In the genomic region with DNA sequence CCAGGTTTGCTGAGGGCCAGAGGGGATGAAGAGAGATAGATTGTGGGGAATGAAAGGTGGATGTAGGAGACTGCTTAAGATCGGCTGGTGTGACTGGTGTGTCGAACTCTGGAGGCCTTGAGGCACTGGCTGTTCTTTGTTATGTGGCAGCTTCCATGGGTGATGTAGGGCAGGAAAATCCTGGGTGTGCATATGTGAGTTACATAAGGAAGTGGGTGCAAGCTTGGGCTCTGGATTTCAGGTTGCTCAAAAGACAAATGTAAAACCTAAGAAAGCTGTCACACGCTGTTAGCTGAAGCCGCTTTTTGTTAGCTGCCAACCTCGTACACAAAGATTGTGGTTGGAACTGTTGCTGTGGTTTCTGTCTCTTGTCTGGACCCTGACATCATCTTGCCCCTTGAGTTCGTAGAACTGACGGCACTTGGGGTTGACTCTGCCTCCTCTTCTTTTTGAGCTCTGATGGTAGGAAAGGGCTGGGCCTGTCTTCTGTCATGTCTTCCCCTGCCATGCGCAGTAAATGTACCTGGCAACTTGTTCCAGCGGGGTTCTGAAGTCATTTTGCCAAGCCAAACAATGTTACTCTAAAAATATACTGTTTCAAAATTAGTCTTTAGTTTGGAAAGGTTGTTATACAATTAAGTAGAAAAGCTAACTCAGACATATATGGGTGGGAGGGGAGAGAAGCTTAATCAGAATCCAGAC, we compare ENCODE assay signal across 16 mouse cellular contexts. TPM values are rescaled to one million over a fixed set of nuclear protein-coding genes. Genes with fewer than 3 reads are reported as not detected.
A peak's percentile ranks its signal among the peaks of the same experiment; 100 is the strongest.
DNase-seq lines count a peak whose midpoint lies in the region; ATAC-seq lines count a peak whose summit lies in the region.
"Had no signal": no experiment of that assay in that cellular context is flagged by ENCODE, and none has a peak within 500 bp of the region (broad histone marks: within the 10 kb centered on the region; RNA-seq: fewer than 3 reads in every experiment).

No protein-coding gene starts in this region.

- ATAC-seq in monocyte, adult 5-6 weeks (replicated peaks; ENCODE audit: insufficient number of reproducible peaks, low FRiP score, low TSS enrichment, poor library complexity, severe bottlenecking), result 0 out of 2 replicates have a peak, but pooled peaks have one; percentile 27
- ATAC-seq: forebrain, embryonic 14.5 days; lung, postnatal 0 days had no signal

- WGBS in heart, embryonic 10.5 days, result 73% methylated on average over 9 of the region's 9 CpGs
- 92% methylated on average over 9 of the region's 9 CpGs for WGBS in midbrain, embryonic 10.5 days

- H3K9me3 ChIP-seq in heart, embryonic 10.5 days, result no peaks in the 10 kb centered on the region
- H3K9me3 ChIP-seq in midbrain, embryonic 10.5 days (replicated peaks), result no peaks in the 10 kb centered on the region
- H3K9me3 ChIP-seq: kidney, embryonic 15.5 days; neural tube, embryonic 12.5 days had no signal

- 0 out of 2 replicates have a peak overlapping the region, but pooled peaks have one; percentile 13 for H3K27ac ChIP-seq in heart, embryonic 10.5 days
- H3K27ac ChIP-seq in midbrain, embryonic 10.5 days (replicated peaks), result no peak overlapping the region
- H3K27ac ChIP-seq: hindbrain, embryonic 14.5 days; neural tube, embryonic 12.5 days had no signal

- H3K4me1 ChIP-seq in heart, embryonic 10.5 days, result peaks cover 42% of the 10 kb centered on the region
- H3K4me1 ChIP-seq in midbrain, embryonic 10.5 days, result no peaks in the 10 kb centered on the region; the same call in 1 of the 2 replicates

- H3K27me3 ChIP-seq in heart, embryonic 10.5 days (ENCODE audit: insufficient read depth, poor library complexity, severe bottlenecking), result no peaks in the 10 kb centered on the region
- no peaks in the 10 kb centered on the region for H3K27me3 ChIP-seq in midbrain, embryonic 10.5 days (ENCODE audit: low read depth, poor library complexity, severe bottlenecking)
- H3K27me3 ChIP-seq: kidney, embryonic 15.5 days; neural tube, embryonic 12.5 days had no signal

- H3K36me3 ChIP-seq in heart, embryonic 10.5 days, result no peaks in the 10 kb centered on the region; the same call in 1 of the 2 replicates
- no peaks in the 10 kb centered on the region for H3K36me3 ChIP-seq in midbrain, embryonic 10.5 days
- H3K36me3 ChIP-seq: kidney, embryonic 15.5 days; neural tube, embryonic 12.5 days had no signal

- no peak overlapping the region for H3K4me3 ChIP-seq in heart, embryonic 10.5 days
- H3K4me3 ChIP-seq in midbrain, embryonic 10.5 days, result no peak overlapping the region
- H3K4me3 ChIP-seq: kidney, embryonic 15.5 days; neural tube, embryonic 12.5 days had no signal

- DNase-seq in heart, embryonic 10.5 days (ENCODE audit: low spot score), result no peak
- DNase-seq in heart, adult 9 months (ENCODE audit: low spot score in 2 of 2), result no peak
- peak; percentile 22 for DNase-seq in layer of hippocampus, adult 9-11 months
- no peak for DNase-seq in layer of hippocampus, adult 9-10 months (ENCODE audit: low spot score)
- DNase-seq in CD4-positive, CD25-positive, alpha-beta regulatory T cell, adult 2 months (ENCODE audit: low read depth, low spot score), result peak; percentile 52
- no peak for DNase-seq in midbrain, embryonic 10.5 days (ENCODE audit: low spot score)
- DNase-seq in cerebellum, adult 11 months, result no peak
- DNase-seq: B cell, adult 2 months; cerebellum, postnatal 10 days; gastrocnemius, postnatal 25 days had no signal

RNA-seq across cellular contexts. Expression of a gene that starts 39.6 kb away (rescaled TPM):
- polyA plus RNA-seq in heart, embryonic 10.5 days (2016; fragmentation: Nextera tagmentation; extraction: Ambion mirVana), result 40.5 and 43.1 TPM in 2 replicates
- total RNA-seq in monocyte, adult 5-6 weeks (2017), result 22.7 to 41.9 TPM (median 30.4 TPM) in 3 replicates
- polyA plus RNA-seq in midbrain, embryonic 10.5 days (2016; fragmentation: Nextera tagmentation; extraction: Ambion mirVana), result 44.2 and 48.2 TPM in 2 replicates

RNA-seq across cellular contexts. Expression of a gene that starts 57.2 kb away (rescaled TPM):
- 63.0 and 76.3 TPM in 2 replicates for polyA plus RNA-seq in heart, embryonic 10.5 days (2016; fragmentation: Nextera tagmentation; extraction: Ambion mirVana)
- 25.4 to 40.2 TPM (median 28.2 TPM) in 3 replicates for total RNA-seq in monocyte, adult 5-6 weeks (2017)
- polyA plus RNA-seq in midbrain, embryonic 10.5 days (2016; fragmentation: Nextera tagmentation; extraction: Ambion mirVana), result 97.4 and 106 TPM in 2 replicates

Comparison
In these comparisons a context has a peak if more than half of its experiments do, and no peak if none do; other contexts are left out.
1. DNase-seq: peak in layer of hippocampus, adult 9-11 months (single experiment) and CD4-positive, CD25-positive, alpha-beta regulatory T cell, adult 2 months (single experiment); none in heart, embryonic 10.5 days (single experiment), heart, adult 9 months (0 of 2), layer of hippocampus, adult 9-10 months (single experiment), midbrain, embryonic 10.5 days (single experiment) and cerebellum, adult 11 months (single experiment).